Mouse (Mus musculus) stomach, postnatal 0 days (tissue): ENCODE data around the gene Appl2. TPM values are rescaled to one million over a fixed set of nuclear protein-coding genes. Genes with fewer than 3 reads are reported as not detected.

Experiments
- ATAC-seq: fragments of 200-750 bp; cut with Nextera tagmentation; 2 replicates; pipeline ENCODE4 v1.8.0; 2017; ENCODE audit not compliant: low FRiP score, low TSS enrichment
- DNase-seq: peaks from one replicate; pipeline ENCODE4 v3.0.0-alpha.2; 2016; ENCODE audit warnings: low spot score
- H3K27ac ChIP-seq: fragments of 300-500 bp; sonication (generic); replicated peaks from 2 replicates; pipeline ENCODE4 v1.5.1; 2014; ENCODE audit warnings: mild to moderate bottlenecking, control low read depth
- H3K27me3 ChIP-seq: fragments of 300-500 bp; sonication (generic); 2 replicates; pipeline ENCODE4 v1.6.1; 2014; ENCODE audit warnings: low read length; ENCODE audit not compliant: control insufficient read depth, insufficient read depth
- H3K36me3 ChIP-seq: fragments of 300-500 bp; sonication (generic); 2 replicates; pipeline ENCODE4 v1.6.1; 2014; ENCODE audit warnings: low read length, mixed read lengths; ENCODE audit not compliant: control insufficient read depth, insufficient read depth
- H3K4me1 ChIP-seq: fragments of 300-500 bp; sonication (generic); replicated peaks from 2 replicates; pipeline ENCODE4 v1.6.1; 2014; ENCODE audit warnings: antibody characterized with exemption; ENCODE audit not compliant: control insufficient read depth, insufficient read depth
- H3K4me2 ChIP-seq: fragments of 300-500 bp; sonication (generic); replicated peaks from 2 replicates; pipeline ENCODE4 v1.6.1; 2014; ENCODE audit warnings: low read depth, mild to moderate bottlenecking, control low read depth, moderate library complexity
- H3K4me3 ChIP-seq: fragments of 300-500 bp; sonication (generic); 2 replicates; pipeline ENCODE4 v1.5.1; 2014; ENCODE audit warnings: low read depth, low read length, control low read depth
- H3K9ac ChIP-seq: fragments of 300-500 bp; sonication (generic); 2 replicates; pipeline ENCODE4 v1.6.1; 2014; ENCODE audit warnings: mild to moderate bottlenecking, low read length, control low read depth, mixed read lengths
- H3K9me3 ChIP-seq: fragments of 300-500 bp; sonication (generic); 2 replicates; pipeline ENCODE4 v1.6.1; 2016; ENCODE audit warnings: low read length; ENCODE audit not compliant: control insufficient read depth
- CTCF ChIP-seq: IDR thresholded peaks from 2 replicates; pipeline ENCODE4 v1.5.1; 2016; ENCODE audit warnings: antibody characterized with exemption, low read depth, mild to moderate bottlenecking, moderate library complexity
- EP300 ChIP-seq: optimal IDR thresholded peaks from 2 replicates; pipeline ENCODE3; 2016; ENCODE audit warnings: antibody characterized with exemption
- WGBS: fragments of 180-500 bp; shearing (Covaris S2); extraction: QIAGEN DNeasy Blood & Tissue Kit; methylation state at CpG from one replicate; pipeline ENCODE4 v1.1.7; 2014; 5-methylcytosine and 5-hydroxymethylcytosine counted together
- polyA plus RNA-seq: library from polyadenylated mRNA; unstranded; fragments of >200 nt; fragmentation: Nextera tagmentation; extraction: Ambion mirVana; gene quantifications from 2 replicates; pipeline ENCODE4 v1.2.1, GENCODE M21; 2015

The Appl2 gene
- polyA plus RNA-seq, 1 experiment from 2014 or later, result 34.3 TPM

DNA sequence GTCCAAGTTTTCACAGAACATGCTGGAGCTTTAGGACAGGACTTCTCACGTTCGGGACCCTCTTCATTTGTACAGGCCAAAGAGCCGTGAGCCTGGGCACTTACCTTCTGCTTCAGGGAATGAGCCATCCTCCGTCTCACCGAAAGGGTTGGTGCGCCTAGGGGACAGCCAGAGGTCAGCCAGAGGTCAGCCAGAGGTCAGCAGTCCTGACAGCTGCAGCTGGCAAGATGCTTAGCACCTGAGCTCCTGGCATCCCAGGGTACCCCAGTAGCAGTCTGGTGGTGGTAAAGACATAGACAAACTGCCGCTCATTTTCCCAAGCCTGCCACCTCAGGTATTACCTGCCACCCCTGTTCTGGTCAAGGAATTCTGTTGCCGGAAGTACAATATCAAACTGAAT lies 39.9 kb downstream of the Appl2 start:
- ATAC-seq (no peak), DNase-seq (no peak)
- no peak for TF ChIP-seq CTCF
- H3K4me1 ChIP-seq, result no peaks in the 10 kb centered on the region
- H3K4me2 ChIP-seq, result no peak overlapping the region
- no peaks in the 10 kb centered on the region for H3K27me3 ChIP-seq
- H3K9me3 ChIP-seq, result no peaks in the 10 kb centered on the region
- H3K36me3 ChIP-seq, result peaks cover 15% of the 10 kb centered on the region
- H3K4me3 ChIP-seq, result no peak overlapping the region
- WGBS, result 79% methylated on average over 8 of the region's 8 CpGs
- no peak overlapping the region for H3K9ac ChIP-seq
- no peak overlapping the region for H3K27ac ChIP-seq

GRCm38 (mm10) chr10:83607111-83607510 lies 41.4 kb downstream of the Appl2 start:
- 93% methylated on average over 3 of the region's 3 CpGs for WGBS
- Histone ChIP-seq H3K27me3 (no peaks in the 10 kb centered on the region), H3K4me3 (no peak overlapping the region), H3K4me2 (no peak overlapping the region), H3K27ac (no peak overlapping the region), H3K9me3 (no peaks in the 10 kb centered on the region), H3K4me1 (no peaks in the 10 kb centered on the region), H3K36me3 (peaks cover 13% of the 10 kb centered on the region), H3K9ac (no peak overlapping the region)
- TF ChIP-seq EP300 (no peak), CTCF (no peak)
- ATAC-seq (no peak), DNase-seq (no peak)

DNA sequence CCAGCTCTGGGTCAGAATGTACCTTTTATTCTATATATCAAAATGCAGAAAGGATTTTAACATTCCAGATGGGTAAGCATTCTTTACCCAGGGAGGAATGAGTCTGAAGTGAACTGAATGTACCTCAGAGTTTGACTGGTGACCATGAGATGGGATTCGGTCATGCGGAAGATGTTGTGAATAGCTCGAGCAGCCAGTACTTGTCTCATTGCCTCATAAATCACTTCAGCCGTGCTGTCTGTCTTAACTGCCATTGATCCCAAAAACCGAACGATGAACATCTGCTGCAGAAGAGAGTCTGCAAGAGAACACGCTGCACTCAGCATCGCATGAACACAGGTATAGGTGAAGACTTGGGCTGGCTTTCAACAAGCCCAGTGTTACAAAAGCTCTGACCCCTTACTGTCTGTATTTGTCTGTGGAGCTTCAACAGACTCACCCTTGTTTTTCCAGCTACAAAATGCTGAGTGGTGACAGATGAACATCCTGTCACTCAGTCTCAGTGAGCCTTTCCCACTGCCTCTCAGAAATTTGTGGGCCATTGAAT lies 42.8 kb downstream of the Appl2 start:
- H3K36me3 ChIP-seq, result peaks cover 16% of the 10 kb centered on the region
- WGBS, result 83% methylated on average over 8 of the region's 8 CpGs
- DNase-seq, result no peak
- no peaks in the 10 kb centered on the region for H3K4me1 ChIP-seq
- ATAC-seq, result no peak
- no peak overlapping the region for H3K4me2 ChIP-seq
- TF ChIP-seq CTCF (no peak), EP300 (no peak)
- no peak overlapping the region for H3K9ac ChIP-seq
- H3K4me3 ChIP-seq, result no peak overlapping the region
- no peaks in the 10 kb centered on the region for H3K27me3 ChIP-seq
- no peaks in the 10 kb centered on the region for H3K9me3 ChIP-seq
- H3K27ac ChIP-seq, result no peak overlapping the region

- Histone ChIP-seq H3K36me3 (peaks cover 15% of the 10 kb centered on the region), H3K27me3 (no peaks in the 10 kb centered on the region), H3K27ac (no peak overlapping the region), H3K4me2 (no peak overlapping the region), H3K9ac (no peak overlapping the region), H3K9me3 (no peaks in the 10 kb centered on the region), H3K4me1 (no peaks in the 10 kb centered on the region), H3K4me3 (no peak overlapping the region)
- WGBS, result 91% methylated on average over 10 of the region's 10 CpGs
- TF ChIP-seq CTCF, result no peak
- no peak for TF ChIP-seq EP300
- no peak for ATAC-seq
- no peak for DNase-seq
Measured at GRCm38 (mm10) chr10:83603956-83604564, 44.5 kb downstream of the Appl2 start.

DNA sequence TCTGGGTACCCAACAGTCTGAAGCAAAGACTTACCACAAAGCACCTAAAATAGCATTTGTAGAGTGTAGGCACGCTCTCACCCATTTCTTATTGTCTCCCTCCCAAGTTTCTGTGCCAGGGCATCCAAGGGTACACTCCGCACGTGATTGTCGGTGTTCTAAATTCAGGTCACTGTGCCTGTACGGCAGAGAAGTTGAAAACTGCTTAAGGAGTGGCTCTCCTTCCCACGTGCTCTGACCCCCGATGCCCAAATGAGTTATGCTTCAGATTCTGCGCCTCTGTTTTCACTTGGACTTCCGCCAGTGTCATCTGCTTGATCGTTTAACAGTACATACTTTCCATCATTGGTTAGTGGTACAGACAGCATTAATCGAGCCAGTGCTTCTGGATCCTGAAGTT lies 47.9 kb downstream of the Appl2 start:
- H3K9ac ChIP-seq, result no peak overlapping the region
- WGBS, result 75% methylated on average over 11 of the region's 11 CpGs
- H3K27ac ChIP-seq, result no peak overlapping the region
- H3K27me3 ChIP-seq, result no peaks in the 10 kb centered on the region
- TF ChIP-seq EP300 (no peak), CTCF (no peak)
- DNase-seq (no peak), ATAC-seq (no peak)
- H3K4me1 ChIP-seq, result no peaks in the 10 kb centered on the region
- peaks cover 18% of the 10 kb centered on the region for H3K36me3 ChIP-seq
- no peaks in the 10 kb centered on the region for H3K9me3 ChIP-seq
- no peak overlapping the region for H3K4me2 ChIP-seq
- H3K4me3 ChIP-seq, result no peak overlapping the region

DNA sequence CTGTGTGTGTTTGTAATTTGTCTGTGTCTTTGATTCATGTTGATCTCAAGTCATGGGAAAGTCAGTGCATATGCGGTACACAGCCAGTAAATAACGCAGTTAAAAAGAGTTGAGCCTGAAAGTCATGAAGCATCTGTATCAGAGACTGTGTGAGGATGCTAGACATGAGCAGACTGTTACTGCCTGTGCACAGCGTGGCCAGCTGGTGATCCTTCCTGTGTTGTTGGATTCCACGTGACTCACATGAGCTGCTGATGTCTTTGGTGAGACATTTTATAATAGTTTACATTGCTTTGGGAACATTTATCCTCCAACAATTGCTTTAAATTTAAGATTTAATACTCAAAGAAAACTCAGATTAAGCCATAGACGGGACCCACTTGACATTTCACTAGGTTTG lies 54.0 kb downstream of the Appl2 start:
- Histone ChIP-seq H3K4me3 (no peak overlapping the region), H3K9ac (no peak overlapping the region), H3K27ac (no peak overlapping the region), H3K4me1 (no peaks in the 10 kb centered on the region), H3K9me3 (no peaks in the 10 kb centered on the region), H3K4me2 (no peak overlapping the region), H3K27me3 (no peaks in the 10 kb centered on the region), H3K36me3 (peaks cover 33% of the 10 kb centered on the region)
- TF ChIP-seq EP300, result no peak
- TF ChIP-seq CTCF, result no peak
- WGBS, result 85% methylated on average over 5 of the region's 5 CpGs
- ATAC-seq (no peak), DNase-seq (no peak)
